Mouse (Mus musculus) right cerebral cortex, postnatal 4 days (tissue): Measurements from ENCODE around the gene Tmem184b.

Source experiments
- DNase-seq: peaks from one replicate; pipeline ENCODE4 v3.0.0-alpha.2; 2022

The Tmem184b gene

GRCm38 (mm10) chr15:79395281-79395680 lies 8.1 kb downstream of the Tmem184b start:
- no peak for DNase-seq

- DNase-seq: no peak
These were observed 8.5 kb downstream of the Tmem184b start for GRCm38 (mm10) chr15:79394842-79395241.

GRCm38 (mm10) chr15:79393101-79393500 lies 10.3 kb downstream of the Tmem184b start:
- no peak for DNase-seq

- no peak for DNase-seq
These were observed 10.8 kb downstream of the Tmem184b start for GRCm38 (mm10) chr15:79392527-79392926.

- DNase-seq: peak; percentile 45
These were observed 11.8 kb downstream of the Tmem184b start for GRCm38 (mm10) chr15:79391447-79392093.

- no peak for DNase-seq
These were observed 12.9 kb downstream of the Tmem184b start for GRCm38 (mm10) chr15:79390434-79390833.

GRCm38 (mm10) chr15:79388171-79388570 lies 15.2 kb downstream of the Tmem184b start:
- DNase-seq: no peak

GRCm38 (mm10) chr15:79387611-79388010 lies 15.8 kb downstream of the Tmem184b start:
- DNase-seq: no peak

GRCm38 (mm10) chr15:79387081-79387480 lies 16.3 kb downstream of the Tmem184b start:
- no peak for DNase-seq

- DNase-seq: no peak
These were observed 21.7 kb downstream of the Tmem184b start for GRCm38 (mm10) chr15:79381644-79382043.

- peak; percentile 67 for DNase-seq
These were observed 22.6 kb downstream of the Tmem184b start for GRCm38 (mm10) chr15:79380468-79381444.

GRCm38 (mm10) chr15:79379658-79380057 lies 23.7 kb downstream of the Tmem184b start:
- no peak for DNase-seq

- DNase-seq: no peak
These were observed 24.8 kb downstream of the Tmem184b start for GRCm38 (mm10) chr15:79378608-79379007.

GRCm38 (mm10) chr15:79377681-79378080 lies 25.7 kb downstream of the Tmem184b start:
- DNase-seq: no peak

- DNase-seq: no peak
These were observed 28.6 kb downstream of the Tmem184b start for GRCm38 (mm10) chr15:79374760-79375159.

GRCm38 (mm10) chr15:79370281-79370843 lies 33.0 kb downstream of the Tmem184b start:
- DNase-seq: no peak

- DNase-seq: no peak
These were observed 33.7 kb downstream of the Tmem184b start for GRCm38 (mm10) chr15:79369452-79370280.

GRCm38 (mm10) chr15:79368861-79369440 lies 34.4 kb downstream of the Tmem184b start:
- DNase-seq: no peak

- DNase-seq: no peak
These were observed 35.0 kb downstream of the Tmem184b start for GRCm38 (mm10) chr15:79368313-79368811.

- no peak for DNase-seq
These were observed 37.0 kb downstream of the Tmem184b start for GRCm38 (mm10) chr15:79366402-79366801.

- no peak for DNase-seq
These were observed 38.3 kb downstream of the Tmem184b start for GRCm38 (mm10) chr15:79365068-79365467.

GRCm38 (mm10) chr15:79364120-79364519 lies 39.2 kb downstream of the Tmem184b start:
- no peak for DNase-seq
